Mouse (Mus musculus) embryonic facial prominence, embryonic 15.5 days (tissue): ENCODE data around the gene Dmbt1. TPM values are rescaled to one million over a fixed set of nuclear protein-coding genes. Genes with fewer than 3 reads are reported as not detected.

Experiments
- ATAC-seq: fragments of 200-750 bp; cut with Nextera tagmentation; 2 replicates; pipeline ENCODE4 v1.8.0; 2017; ENCODE audit warnings: low read depth, moderate TSS enrichment; ENCODE audit not compliant: insufficient number of reproducible peaks, low FRiP score, low TSS enrichment
- H3K27ac ChIP-seq: fragments of 300-500 bp; sonication (generic); replicated peaks from 2 replicates; pipeline ENCODE4 v1.5.1; 2015; ENCODE audit warnings: mild to moderate bottlenecking, inconsistent platforms
- H3K27me3 ChIP-seq: fragments of 300-500 bp; sonication (generic); 2 replicates; pipeline ENCODE4 v1.6.1; 2015; ENCODE audit warnings: inconsistent platforms
- H3K36me3 ChIP-seq: fragments of 300-500 bp; sonication (generic); 2 replicates; pipeline ENCODE4 v1.6.1; 2015; ENCODE audit warnings: mild to moderate bottlenecking, inconsistent platforms
- H3K4me1 ChIP-seq: fragments of 300-500 bp; sonication (generic); 2 replicates; pipeline ENCODE4 v1.6.1; 2015; ENCODE audit warnings: inconsistent platforms
- H3K4me2 ChIP-seq: fragments of 300-500 bp; sonication (generic); replicated peaks from 2 replicates; pipeline ENCODE4 v1.6.1; 2015; ENCODE audit warnings: mild to moderate bottlenecking, inconsistent platforms
- H3K4me3 ChIP-seq: fragments of 300-500 bp; sonication (generic); replicated peaks from 2 replicates; pipeline ENCODE4 v1.5.1; 2015; ENCODE audit warnings: mild to moderate bottlenecking, inconsistent platforms
- H3K9ac ChIP-seq: fragments of 300-500 bp; sonication (generic); 2 replicates; pipeline ENCODE4 v1.6.1; 2015; ENCODE audit warnings: inconsistent platforms
- H3K9me3 ChIP-seq: fragments of 300-500 bp; sonication (generic); replicated peaks from 2 replicates; pipeline ENCODE4 v1.6.1; 2016; ENCODE audit warnings: inconsistent platforms
- WGBS: fragments of 180-500 bp; shearing (Covaris S2); methylation state at CpG from one replicate; pipeline ENCODE4 v1.1.7; 2015; 5-methylcytosine and 5-hydroxymethylcytosine counted together
- polyA plus RNA-seq: library from polyadenylated mRNA; unstranded; fragments of >200 nt; fragmentation: Nextera tagmentation; extraction: Ambion mirVana; gene quantifications from 2 replicates; pipeline ENCODE4 v1.2.1, GENCODE M21; 2015

The Dmbt1 gene
- polyA plus RNA-seq, result 0.03 and 0.04 TPM in 2 replicates

GRCm38 (mm10) chr7:131031755-131032154, at the start of gene Dmbt1:
Gene Dmbt1, plus strand, starts transcription at chr7:131032053.
- H3K9me3 ChIP-seq, result no peaks in the 10 kb centered on the region
- no peaks in the 10 kb centered on the region for H3K36me3 ChIP-seq
- H3K9ac ChIP-seq, result no peak within 1 kb of the TSS
- no peaks in the 10 kb centered on the region for H3K4me1 ChIP-seq
- no peak for ATAC-seq
- H3K27me3 ChIP-seq, result no peaks in the 10 kb centered on the region
- no peak within 1 kb of the TSS for H3K4me2 ChIP-seq
- H3K27ac ChIP-seq, result no peak within 1 kb of the TSS
- 83% methylated on average over 5 of the region's 5 CpGs for WGBS
- H3K4me3 ChIP-seq, result no peak within 1 kb of the TSS

GRCm38 (mm10) chr7:130982371-130982770, 49.5 kb upstream of the Dmbt1 start:
- H3K9me3 ChIP-seq, result no peaks in the 10 kb centered on the region
- no peak overlapping the region for H3K4me3 ChIP-seq
- H3K4me2 ChIP-seq, result no peak overlapping the region
- ATAC-seq, result peak; percentile 73
- peaks cover 26% of the 10 kb centered on the region for H3K4me1 ChIP-seq
- H3K9ac ChIP-seq, result no peak overlapping the region
- WGBS, result 21% methylated on average over 4 of the region's 4 CpGs
- no peaks in the 10 kb centered on the region; the same call in 1 of the 2 replicates for H3K36me3 ChIP-seq
- H3K27me3 ChIP-seq, result no peaks in the 10 kb centered on the region
- H3K27ac ChIP-seq, result peak overlapping the region; percentile 31

- no peak overlapping the region for H3K4me3 ChIP-seq
- no peaks in the 10 kb centered on the region for H3K27me3 ChIP-seq
- peak overlapping the region; percentile 48; the same call in 1 of the 2 replicates for H3K27ac ChIP-seq
- ATAC-seq, result no peak
- H3K4me1 ChIP-seq, result peaks cover 24% of the 10 kb centered on the region
- no peaks in the 10 kb centered on the region for H3K9me3 ChIP-seq
- H3K9ac ChIP-seq, result no peak overlapping the region
- no peaks in the 10 kb centered on the region; the same call in 1 of the 2 replicates for H3K36me3 ChIP-seq
- 54% methylated on average over 3 of the region's 3 CpGs for WGBS
- H3K4me2 ChIP-seq, result no peak overlapping the region
Observed at GRCm38 (mm10) chr7:130982881-130983280, 49.0 kb upstream of the Dmbt1 start.

- Histone ChIP-seq H3K36me3 (no peaks in the 10 kb centered on the region; the same call in 1 of the 2 replicates), H3K9ac (no peak overlapping the region), H3K4me2 (no peak overlapping the region), H3K9me3 (no peaks in the 10 kb centered on the region), H3K4me1 (peaks cover 29% of the 10 kb centered on the region), H3K4me3 (no peak overlapping the region), H3K27me3 (no peaks in the 10 kb centered on the region), H3K27ac (no peak overlapping the region)
- no peak for ATAC-seq
- WGBS, result 61% methylated on average over 7 of the region's 7 CpGs
Observed at GRCm38 (mm10) chr7:130984294-130984693, 47.6 kb upstream of the Dmbt1 start.

GRCm38 (mm10) chr7:130985193-130985592, 46.7 kb upstream of the Dmbt1 start:
- no peaks in the 10 kb centered on the region; the same call in 1 of the 2 replicates for H3K36me3 ChIP-seq
- no peaks in the 10 kb centered on the region for H3K27me3 ChIP-seq
- no peaks in the 10 kb centered on the region for H3K9me3 ChIP-seq
- peaks cover 29% of the 10 kb centered on the region for H3K4me1 ChIP-seq
- H3K27ac ChIP-seq, result no peak overlapping the region
- H3K4me2 ChIP-seq, result no peak overlapping the region
- H3K9ac ChIP-seq, result no peak overlapping the region
- 85% methylated on average over 12 of the region's 12 CpGs for WGBS
- no peak overlapping the region for H3K4me3 ChIP-seq
- no peak for ATAC-seq

- 84% methylated on average over 3 of the region's 3 CpGs for WGBS
Observed at GRCm38 (mm10) chr7:130985716-130986115, 46.1 kb upstream of the Dmbt1 start.

GRCm38 (mm10) chr7:130988146-130988545, 43.7 kb upstream of the Dmbt1 start:
- H3K4me3 ChIP-seq, result no peak overlapping the region
- H3K27ac ChIP-seq, result peak overlapping the region; percentile 30; the same call in 1 of the 2 replicates
- no peak overlapping the region for H3K4me2 ChIP-seq
- 0 out of 2 replicates have a peak, but pooled peaks have one; percentile 51 for ATAC-seq
- no peaks in the 10 kb centered on the region for H3K27me3 ChIP-seq
- H3K36me3 ChIP-seq, result no peaks in the 10 kb centered on the region; the same call in 1 of the 2 replicates
- no peaks in the 10 kb centered on the region for H3K9me3 ChIP-seq
- WGBS, result 29% methylated on average over 5 of the region's 5 CpGs
- no peak overlapping the region for H3K9ac ChIP-seq
- H3K4me1 ChIP-seq, result peaks cover 22% of the 10 kb centered on the region

More at GRCm38 (mm10) chr7:130985716-130986115, 46.1 kb upstream of the Dmbt1 start:
- Histone ChIP-seq H3K27ac (no peak overlapping the region), H3K4me3 (no peak overlapping the region), H3K27me3 (no peaks in the 10 kb centered on the region), H3K4me1 (peaks cover 29% of the 10 kb centered on the region), H3K4me2 (no peak overlapping the region), H3K9ac (no peak overlapping the region), H3K9me3 (no peaks in the 10 kb centered on the region), H3K36me3 (no peaks in the 10 kb centered on the region; the same call in 1 of the 2 replicates)
- no peak for ATAC-seq

GRCm38 (mm10) chr7:130989371-130989770, 42.5 kb upstream of the Dmbt1 start:
- no peak overlapping the region for H3K4me2 ChIP-seq
- WGBS, result 65% methylated on average over 3 of the region's 3 CpGs
- no peak for ATAC-seq

GRCm38 (mm10) chr7:130991174-130991789, 40.6 kb upstream of the Dmbt1 start:
- Histone ChIP-seq H3K27ac (no peak overlapping the region), H3K27me3 (no peaks in the 10 kb centered on the region), H3K4me1 (peaks cover 12% of the 10 kb centered on the region), H3K9ac (no peak overlapping the region), H3K4me3 (no peak overlapping the region), H3K9me3 (no peaks in the 10 kb centered on the region), H3K36me3 (no peaks in the 10 kb centered on the region), H3K4me2 (no peak overlapping the region)
- WGBS, result 82% methylated on average over 13 of the region's 13 CpGs
- ATAC-seq, result no peak; the same call in 1 of the 2 replicates

More at GRCm38 (mm10) chr7:130989371-130989770, 42.5 kb upstream of the Dmbt1 start:
- H3K4me3 ChIP-seq, result no peak overlapping the region
- no peaks in the 10 kb centered on the region; the same call in 1 of the 2 replicates for H3K36me3 ChIP-seq
- no peak overlapping the region for H3K27ac ChIP-seq
- H3K4me1 ChIP-seq, result peaks cover 17% of the 10 kb centered on the region
- no peaks in the 10 kb centered on the region for H3K27me3 ChIP-seq
- H3K9ac ChIP-seq, result no peak overlapping the region
- H3K9me3 ChIP-seq, result no peaks in the 10 kb centered on the region

GRCm38 (mm10) chr7:130993907-130994306, 37.9 kb upstream of the Dmbt1 start:
- H3K27me3 ChIP-seq, result no peaks in the 10 kb centered on the region
- H3K9me3 ChIP-seq, result no peaks in the 10 kb centered on the region
- no peak for ATAC-seq
- no peak overlapping the region for H3K9ac ChIP-seq
- no peaks in the 10 kb centered on the region for H3K36me3 ChIP-seq
- H3K4me1 ChIP-seq, result no peaks in the 10 kb centered on the region
- H3K4me3 ChIP-seq, result no peak overlapping the region
- H3K27ac ChIP-seq, result no peak overlapping the region
- H3K4me2 ChIP-seq, result no peak overlapping the region
- 53% methylated on average over 8 of the region's 8 CpGs for whole genome bisulfite sequencing

GRCm38 (mm10) chr7:131001976-131002726, 29.7 kb upstream of the Dmbt1 start:
- Histone ChIP-seq H3K27me3 (no peaks in the 10 kb centered on the region), H3K36me3 (no peaks in the 10 kb centered on the region), H3K9ac (no peak overlapping the region), H3K4me2 (no peak overlapping the region), H3K4me1 (no peaks in the 10 kb centered on the region), H3K9me3 (peaks cover 5% of the 10 kb centered on the region; the same call in 1 of the 2 replicates), H3K4me3 (no peak overlapping the region), H3K27ac (no peak overlapping the region)
- no peak for ATAC-seq
- 87% methylated on average over 12 of the region's 12 CpGs for WGBS
